Mouse (Mus musculus) ES-E14 (cell line): ENCODE data around the gene Sema6d.

ENCODE experiments used
- CHD2 ChIP-seq: IDR thresholded peaks from 2 replicates; pipeline ENCODE4 v1.6.1; 2014; ENCODE audit warnings: mild to moderate bottlenecking, low read depth, low read length, inconsistent platforms
- HCFC1 ChIP-seq: IDR thresholded peaks from 2 replicates; pipeline ENCODE4 v1.6.1; 2012; ENCODE audit warnings: low read length, inconsistent platforms, borderline replicate concordance; ENCODE audit not compliant: insufficient read depth
- MAFK ChIP-seq: IDR thresholded peaks from 2 replicates; pipeline ENCODE4 v1.6.1; 2014; ENCODE audit warnings: mild to moderate bottlenecking, low read depth, low read length, inconsistent platforms; ENCODE audit not compliant: insufficient read depth
- ZNF384 ChIP-seq: IDR thresholded peaks from 2 replicates; pipeline ENCODE4 v1.6.1; 2012; ENCODE audit warnings: low read depth, low read length, inconsistent platforms

GRCm38 (mm10) chr2:124657358-124657757, 567.6 kb downstream of the Sema6d start:
- TF ChIP-seq MAFK (no peak), CHD2 (no peak), ZNF384 (no peak), HCFC1 (no peak)
